Comparison of ENCODE assay signal across 12 mouse cellular contexts in the genomic region with DNA sequence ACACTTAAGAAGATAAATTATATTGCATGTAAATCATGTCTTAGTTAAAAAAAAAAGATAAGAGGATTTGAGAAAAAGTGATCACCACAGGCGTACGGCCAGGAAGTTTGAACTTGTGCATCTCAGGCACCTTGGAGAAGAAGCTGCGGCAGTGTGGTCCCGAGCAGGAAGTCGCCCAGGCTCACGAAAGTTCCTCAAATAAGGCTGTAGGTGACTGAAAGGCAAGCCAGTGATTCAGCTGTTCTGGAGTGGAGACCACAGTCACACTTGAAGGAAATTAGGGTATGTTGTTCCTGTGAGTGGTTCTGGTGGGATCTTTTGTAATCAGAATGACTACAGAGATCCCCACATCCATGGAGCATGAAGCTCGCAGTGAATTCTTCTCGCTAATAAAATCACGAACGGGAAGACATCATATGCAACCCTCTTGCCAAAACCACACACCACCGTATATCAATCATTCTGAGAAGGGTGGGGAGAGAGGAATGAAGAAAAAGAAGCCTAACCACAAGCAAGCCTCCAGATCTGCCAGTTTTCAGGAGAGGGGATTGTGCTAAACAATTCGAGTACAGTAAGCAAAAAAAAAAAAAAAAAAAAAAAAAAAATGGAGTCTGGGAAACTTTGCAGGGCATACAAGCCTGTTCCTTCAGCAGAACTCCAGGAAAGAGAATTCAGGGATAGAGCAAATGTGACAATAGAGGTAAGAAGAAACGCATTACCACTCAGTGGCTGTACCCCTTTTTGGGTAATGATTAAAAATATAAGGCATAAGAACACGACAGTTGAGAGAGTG.
DNase-seq lines count a peak whose midpoint lies in the region; ATAC-seq and TF ChIP-seq lines count a peak whose summit lies in the region.
"Had no signal": no experiment of that assay in that cellular context is flagged by ENCODE, and none has a peak within 500 bp of the region (broad histone marks: within the 10 kb centered on the region; RNA-seq: fewer than 3 reads in every experiment).

No protein-coding gene starts in this region.

- CTCF ChIA-PET in Patski (lab: Charles Lee): no interaction called here

- H3K4me1 ChIP-seq in lung, embryonic 15.5 days: peaks cover 22% of the 10 kb centered on the region; the same call in 1 of the 2 replicates
- no peaks in the 10 kb centered on the region for H3K4me1 ChIP-seq in lung, postnatal 0 days (ENCODE audit: insufficient read depth, low read depth, low read length)
- no peaks in the 10 kb centered on the region for H3K4me1 ChIP-seq in limb, embryonic 15.5 days

- H3K9me3 ChIP-seq in lung, embryonic 15.5 days: no peaks in the 10 kb centered on the region
- no peaks in the 10 kb centered on the region for H3K9me3 ChIP-seq in lung, postnatal 0 days (ENCODE audit: low read length)
- H3K9me3 ChIP-seq in limb, embryonic 15.5 days: no peaks in the 10 kb centered on the region
- H3K9me3 ChIP-seq: heart, embryonic 15.5 days; stomach, embryonic 15.5 days had no signal

- 45% methylated on average over 14 of the region's 14 CpGs for WGBS in lung, embryonic 15.5 days
- 50% methylated on average over 14 of the region's 14 CpGs for WGBS in lung, postnatal 0 days
- WGBS in limb, embryonic 15.5 days: 47% methylated on average over 14 of the region's 14 CpGs

- H3K4me2 ChIP-seq in lung, embryonic 15.5 days: peak overlapping the region; percentile 21
- no peak overlapping the region for H3K4me2 ChIP-seq in lung, postnatal 0 days (replicated peaks; ENCODE audit: low read depth, low read length)
- H3K4me2 ChIP-seq in limb, embryonic 15.5 days: no peak overlapping the region
- H3K4me2 ChIP-seq: heart, embryonic 15.5 days; stomach, embryonic 15.5 days had no signal

- no peaks in the 10 kb centered on the region for H3K36me3 ChIP-seq in lung, embryonic 15.5 days
- no peaks in the 10 kb centered on the region for H3K36me3 ChIP-seq in lung, postnatal 0 days (ENCODE audit: insufficient read depth, low read length)
- H3K36me3 ChIP-seq in limb, embryonic 15.5 days: no peaks in the 10 kb centered on the region
- H3K36me3 ChIP-seq: heart, embryonic 15.5 days; stomach, embryonic 15.5 days had no signal

- TF ChIP-seq EP300 in lung, postnatal 0 days (IDR thresholded peaks at IDR 0.05): no peak

- H3K9ac ChIP-seq in lung, embryonic 15.5 days: no peak overlapping the region
- no peak overlapping the region for H3K9ac ChIP-seq in lung, postnatal 0 days (replicated peaks; ENCODE audit: low read depth)
- no peak overlapping the region for H3K9ac ChIP-seq in limb, embryonic 15.5 days
- H3K9ac ChIP-seq: heart, embryonic 15.5 days; stomach, embryonic 15.5 days had no signal

- peak overlapping the region; percentile 37; the same call in 1 of the 2 replicates for H3K27ac ChIP-seq in lung, embryonic 15.5 days
- no peak overlapping the region for H3K27ac ChIP-seq in lung, postnatal 0 days (ENCODE audit: low read length)
- H3K27ac ChIP-seq in limb, embryonic 15.5 days: peak overlapping the region; percentile 35; the same call in 1 of the 2 replicates
- H3K27ac ChIP-seq: heart, embryonic 15.5 days; stomach, embryonic 15.5 days had no signal

- no peak for TF ChIP-seq CTCF in lung, postnatal 0 days (IDR thresholded peaks at IDR 0.05)
- TF ChIP-seq CTCF in Patski (IDR thresholded peaks at IDR 0.05): no peak

- no peak overlapping the region for H3K4me3 ChIP-seq in lung, embryonic 15.5 days
- no peak overlapping the region for H3K4me3 ChIP-seq in lung, postnatal 0 days (ENCODE audit: low read depth, low read length)
- no peak overlapping the region for H3K4me3 ChIP-seq in limb, embryonic 15.5 days
- H3K4me3 ChIP-seq: heart, embryonic 15.5 days; stomach, embryonic 15.5 days had no signal

- in situ Hi-C loops in Patski (cut with MboI; ENCODE audit: low pct_unique_long_range_greater_than_20kb): loop anchor here (10.0 kb wide), 1 partner anchor 164 kb away; no protein-coding TSS in a partner anchor

- no peak for ATAC-seq in lung, embryonic 15.5 days (ENCODE audit: borderline replicate concordance, extremely low read depth, low FRiP score, low TSS enrichment)
- no peak for ATAC-seq in lung, postnatal 0 days
- peak; percentile 81 for ATAC-seq in Patski
- ATAC-seq in limb, embryonic 15.5 days (ENCODE audit: insufficient number of reproducible peaks, low FRiP score, low TSS enrichment, low read depth): no peak

- no peaks in the 10 kb centered on the region for H3K27me3 ChIP-seq in lung, embryonic 15.5 days
- H3K27me3 ChIP-seq in lung, postnatal 0 days (replicated peaks; ENCODE audit: insufficient read depth, low read length): no peaks in the 10 kb centered on the region
- H3K27me3 ChIP-seq in Patski: no peaks in the 10 kb centered on the region
- H3K27me3 ChIP-seq in limb, embryonic 15.5 days: no peaks in the 10 kb centered on the region
- H3K27me3 ChIP-seq: heart, embryonic 15.5 days; stomach, embryonic 15.5 days had no signal

- no peak for DNase-seq in lung, postnatal 0 days (ENCODE audit: low spot score)
- peak; percentile 92 for DNase-seq in Patski (ENCODE audit: low read depth, low spot score)
- peak; percentile 29 to 37 for DNase-seq in thymus, postnatal 36 days
- DNase-seq in frontal cortex, adult 2 months (ENCODE audit: extremely low spot score in 1 of 2, low spot score in 1 of 2): no peak
- DNase-seq in layer of hippocampus, adult 11-12 months (ENCODE audit: low spot score): no peak
- DNase-seq: kidney, adult 18-20 months; lung, adult 18-20 months; retina, postnatal 1 day had no signal

- POLR2A ChIA-PET in Patski (lab: Charles Lee): no interaction called here

Comparison
In these comparisons a context has a peak if more than half of its experiments do, and no peak if none do; other contexts are left out.
1. DNase-seq: peak in Patski (single experiment) and thymus, postnatal 36 days (2 of 2); none in lung, postnatal 0 days (single experiment), frontal cortex, adult 2 months (0 of 2) and layer of hippocampus, adult 11-12 months (single experiment).